Mouse (Mus musculus) monocyte, adult 5-6 weeks (primary cell): ENCODE data around the gene Stk39. TPM values are rescaled to one million over a fixed set of nuclear protein-coding genes. Genes with fewer than 3 reads are reported as not detected.

Experiments used
- ATAC-seq: fragments of 153-309, 156-312 bp; replicated peaks from 2 replicates; pipeline ENCODE4 v1.8.0; 2017; ENCODE audit warnings: mild to moderate bottlenecking; ENCODE audit not compliant: low TSS enrichment, insufficient number of reproducible peaks, severe bottlenecking, poor library complexity, low FRiP score
- total RNA-seq: library from RNA; stranded (forward); fragments of 200-1000, 200-491, 200-594 nt; gene quantifications from 3 replicates; pipeline ENCODE4 v1.2.3, GENCODE M21; 2017

Stk39 gene
- 5.1 to 21.6 TPM (median 5.4 TPM) in 3 replicates for total RNA-seq

DNA sequence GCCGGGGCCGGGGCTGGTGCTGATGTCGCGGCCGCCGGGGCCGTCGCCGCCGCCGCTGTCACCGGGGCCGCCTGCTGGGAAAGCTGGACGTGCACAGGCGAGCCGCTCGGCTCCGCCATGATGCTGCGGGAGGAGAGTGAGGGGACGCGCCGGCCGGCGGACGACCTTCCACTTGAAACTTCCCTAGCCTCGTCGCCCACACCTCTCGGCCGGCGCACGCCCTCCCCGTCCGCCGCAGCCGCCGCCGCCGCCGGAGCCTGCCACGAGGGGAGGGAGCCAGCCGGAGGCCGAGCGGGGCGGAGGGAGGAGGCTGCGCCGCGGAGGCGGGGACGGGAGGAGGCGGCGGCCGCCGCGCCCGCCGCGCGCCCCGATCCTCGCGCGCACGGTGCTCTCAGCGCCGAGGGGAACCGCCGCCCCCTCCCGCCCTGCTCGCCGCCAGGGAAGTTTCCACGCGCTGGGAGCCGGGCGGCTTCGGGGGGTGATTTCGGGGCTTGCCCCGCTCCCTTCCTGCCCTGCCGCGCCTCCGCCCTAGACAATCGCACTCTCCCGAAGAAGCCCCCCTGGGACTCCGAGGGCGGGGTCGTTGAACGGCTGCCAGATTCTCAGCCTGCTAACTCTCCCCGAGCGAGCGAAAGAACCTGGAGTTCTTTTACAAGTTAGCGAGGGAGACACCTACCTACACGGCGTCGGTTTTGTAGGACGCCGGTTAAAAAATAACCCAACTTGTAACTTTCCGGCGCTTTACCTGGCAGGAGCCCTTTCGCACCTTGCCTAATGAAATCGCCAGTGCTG, at the start of gene Stk39:
Gene Stk39 (minus strand): TSS at position 510 of the 792 bp plus-strand sequence.
- no peak for ATAC-seq

DNA sequence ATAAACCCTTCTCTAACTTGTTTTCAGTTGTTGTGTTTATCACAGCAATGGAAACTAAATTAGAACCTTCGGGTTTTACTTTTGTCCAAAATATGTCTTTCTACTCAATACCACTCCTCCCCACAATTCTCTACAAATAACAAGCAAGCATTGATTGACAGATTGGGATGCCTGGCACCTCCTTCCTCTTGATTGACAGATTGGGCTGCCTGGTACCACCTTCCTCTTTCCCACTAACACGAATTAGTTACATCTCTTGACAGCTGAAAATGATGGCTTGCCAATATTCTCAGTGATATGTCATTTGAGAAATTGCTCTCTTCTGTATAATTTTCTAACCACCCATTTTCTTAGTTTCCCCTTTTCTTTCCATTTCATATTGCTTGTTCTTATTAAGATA, 43.3 kb upstream of the Stk39 start:
- no peak for ATAC-seq

DNA sequence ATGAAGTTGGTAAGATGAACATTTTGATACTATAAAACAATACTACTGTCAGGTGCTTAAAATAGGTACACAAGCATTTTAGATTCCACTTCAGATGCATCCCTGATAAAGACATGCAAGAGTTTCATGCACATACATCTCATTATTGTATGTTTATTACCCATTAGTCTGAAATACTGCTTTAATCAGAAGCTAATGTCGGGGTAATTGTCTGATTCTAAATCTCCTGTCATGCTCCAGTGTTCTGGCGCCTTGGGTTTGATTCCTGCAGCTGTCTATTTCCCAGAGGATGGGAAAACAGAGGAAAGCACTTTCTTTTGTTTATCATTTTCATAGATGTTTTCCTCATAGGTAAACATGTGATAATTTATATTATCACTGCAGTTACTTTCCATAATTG, 31.1 kb upstream of the Stk39 start:
- ATAC-seq: no peak

DNA sequence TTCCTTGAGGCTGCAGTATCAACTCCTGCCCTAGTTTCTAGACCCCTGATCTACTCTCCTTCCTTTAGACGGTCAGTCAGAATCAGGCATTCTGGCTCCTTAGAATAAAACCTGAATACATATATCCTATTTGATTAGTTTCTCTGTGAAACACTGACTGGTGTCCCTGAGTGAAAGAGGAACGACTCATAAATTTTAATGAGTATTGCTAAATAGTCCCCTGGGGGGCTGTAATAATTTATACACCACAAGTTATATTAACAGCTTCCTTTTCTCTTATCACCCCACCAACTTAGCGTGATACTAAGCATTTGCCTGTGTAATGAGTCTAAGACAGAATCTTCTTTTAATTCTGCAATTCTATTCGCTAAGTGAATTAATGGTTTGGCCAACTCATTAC, 30.7 kb upstream of the Stk39 start:
- ATAC-seq: no peak

DNA sequence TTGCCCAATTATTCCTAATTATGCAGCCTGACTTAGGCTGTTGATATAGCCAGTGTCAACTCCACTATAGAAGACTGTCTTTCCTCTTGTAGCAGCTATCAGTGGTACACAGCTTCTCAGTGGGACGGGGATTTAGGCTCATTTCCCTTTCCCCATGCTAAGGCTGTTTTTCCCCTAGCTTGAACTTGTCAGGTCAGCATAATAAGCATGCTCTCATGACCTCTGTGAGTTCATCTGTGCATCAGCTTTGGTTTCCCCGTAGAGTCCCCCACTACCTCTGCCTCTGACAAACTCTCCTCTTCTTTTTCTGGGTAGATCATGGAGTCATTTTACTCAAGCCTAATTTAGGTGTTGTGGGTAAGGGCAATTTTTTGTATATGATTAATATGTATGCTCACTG, 30.2 kb upstream of the Stk39 start:
- ATAC-seq: no peak

DNA sequence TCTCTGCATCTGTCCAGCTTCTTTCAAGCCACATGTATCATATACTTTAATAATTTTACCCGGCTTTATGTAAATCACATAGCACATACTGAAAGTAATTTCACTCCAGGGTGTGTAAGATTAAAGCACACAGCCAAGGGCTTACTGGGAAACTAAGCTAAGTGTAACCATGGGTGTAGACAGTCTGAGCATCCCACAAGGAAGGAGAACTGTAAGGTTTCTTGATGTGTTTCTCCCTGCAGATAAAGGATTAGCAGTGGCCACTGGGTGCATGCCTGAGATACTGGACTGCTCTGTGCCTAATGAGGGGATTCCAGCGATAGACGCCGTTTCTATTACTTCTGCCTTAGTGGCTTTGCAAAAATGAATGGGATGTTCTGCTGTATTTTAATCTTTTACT, 14.2 kb upstream of the Stk39 start:
- ATAC-seq: no peak

DNA sequence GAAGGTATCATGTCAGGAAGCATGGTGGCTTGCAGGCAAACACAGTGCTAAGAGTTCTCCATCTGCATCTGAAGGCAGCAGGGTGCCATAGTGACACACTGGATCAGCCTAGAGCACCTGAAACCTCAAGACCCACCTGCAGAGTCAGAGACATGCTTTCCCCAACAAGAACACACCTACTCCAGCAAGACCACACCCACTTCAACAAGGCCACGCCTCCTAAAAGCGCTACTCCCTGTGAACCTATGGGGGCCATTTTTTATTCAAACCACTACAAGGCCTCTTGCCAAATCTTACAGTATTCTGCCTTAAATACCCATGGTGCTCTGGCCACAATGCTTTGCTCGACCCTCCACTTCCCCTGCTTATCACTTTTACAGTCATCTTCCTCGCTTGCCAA, 13.1 kb upstream of the Stk39 start:
- no peak for ATAC-seq

DNA sequence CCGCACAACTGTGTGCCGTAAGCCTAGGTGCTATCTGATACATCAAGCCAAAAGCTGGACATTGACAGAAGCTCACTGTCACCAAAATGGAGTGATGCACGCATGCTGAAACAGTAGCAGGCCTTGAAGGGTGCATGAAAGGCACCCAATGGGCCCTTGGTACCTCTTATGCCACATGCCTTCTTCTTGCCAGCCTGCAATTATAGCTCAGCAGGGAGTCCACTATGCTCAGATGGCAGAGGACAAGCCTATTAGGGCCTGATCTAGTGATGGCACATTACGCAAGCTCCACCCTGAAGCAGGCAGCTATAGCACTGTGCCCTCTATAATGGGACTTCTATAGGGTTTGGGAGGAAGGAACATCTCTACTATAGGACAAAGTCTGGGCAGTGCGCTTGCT, 10.8 kb upstream of the Stk39 start:
- ATAC-seq: no peak

DNA sequence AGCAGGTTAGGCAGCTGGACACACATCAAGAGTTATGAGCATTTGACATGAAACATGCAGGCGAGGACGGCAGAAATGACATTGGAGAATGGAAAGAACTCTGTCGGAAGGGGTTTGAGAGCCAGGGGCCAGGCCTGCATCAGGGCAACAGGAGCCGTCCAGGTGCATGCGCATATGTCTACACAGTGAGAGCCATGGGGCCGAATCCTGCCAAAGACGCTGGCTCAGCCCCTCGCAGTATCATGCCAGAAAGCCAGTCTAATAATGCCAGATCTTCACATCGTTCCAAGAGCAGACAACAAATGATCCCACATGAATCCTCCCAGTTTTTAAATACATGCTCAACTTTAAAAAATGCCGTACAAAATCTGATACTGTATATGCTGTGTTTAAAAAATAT, 7.8 kb upstream of the Stk39 start:
- ATAC-seq: no peak

DNA sequence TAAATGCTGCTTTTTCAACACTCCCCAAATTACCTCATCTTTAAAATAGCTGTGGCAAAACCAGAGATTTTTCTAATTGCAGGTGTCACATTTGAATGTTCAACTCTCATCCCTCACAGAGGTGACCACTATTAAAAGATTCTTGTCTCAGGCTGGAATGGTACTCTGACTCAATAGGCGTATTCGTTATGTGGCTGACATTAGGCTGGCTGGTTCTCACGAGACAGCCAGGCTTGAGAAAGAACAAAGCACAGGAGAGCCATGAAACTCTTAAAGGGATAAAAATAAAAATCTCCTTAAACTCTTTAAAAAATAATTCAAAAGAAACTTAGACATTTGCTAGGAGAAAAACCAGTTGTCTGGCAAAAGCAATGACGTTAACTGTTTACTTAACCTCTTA, 853 bp upstream of the Stk39 start:
- ATAC-seq: no peak

DNA sequence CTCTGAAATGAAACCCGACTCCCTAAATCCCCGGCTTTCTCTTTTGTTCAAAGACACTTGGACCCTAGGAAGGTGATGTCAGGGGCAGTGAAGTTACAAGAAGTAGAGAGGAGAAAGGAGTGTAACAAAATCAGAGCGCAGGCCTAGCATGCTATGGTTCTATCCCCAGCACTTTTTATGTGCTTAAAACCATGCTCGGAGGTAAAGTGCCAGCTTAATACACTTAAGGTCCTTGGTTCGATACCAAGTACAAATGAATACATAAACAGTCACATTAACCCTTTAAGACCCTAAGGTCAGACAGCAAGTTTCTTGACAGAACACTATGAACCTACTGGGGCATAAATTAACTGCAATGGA, 463 bp upstream of the Stk39 start:
- ATAC-seq: no peak

DNA sequence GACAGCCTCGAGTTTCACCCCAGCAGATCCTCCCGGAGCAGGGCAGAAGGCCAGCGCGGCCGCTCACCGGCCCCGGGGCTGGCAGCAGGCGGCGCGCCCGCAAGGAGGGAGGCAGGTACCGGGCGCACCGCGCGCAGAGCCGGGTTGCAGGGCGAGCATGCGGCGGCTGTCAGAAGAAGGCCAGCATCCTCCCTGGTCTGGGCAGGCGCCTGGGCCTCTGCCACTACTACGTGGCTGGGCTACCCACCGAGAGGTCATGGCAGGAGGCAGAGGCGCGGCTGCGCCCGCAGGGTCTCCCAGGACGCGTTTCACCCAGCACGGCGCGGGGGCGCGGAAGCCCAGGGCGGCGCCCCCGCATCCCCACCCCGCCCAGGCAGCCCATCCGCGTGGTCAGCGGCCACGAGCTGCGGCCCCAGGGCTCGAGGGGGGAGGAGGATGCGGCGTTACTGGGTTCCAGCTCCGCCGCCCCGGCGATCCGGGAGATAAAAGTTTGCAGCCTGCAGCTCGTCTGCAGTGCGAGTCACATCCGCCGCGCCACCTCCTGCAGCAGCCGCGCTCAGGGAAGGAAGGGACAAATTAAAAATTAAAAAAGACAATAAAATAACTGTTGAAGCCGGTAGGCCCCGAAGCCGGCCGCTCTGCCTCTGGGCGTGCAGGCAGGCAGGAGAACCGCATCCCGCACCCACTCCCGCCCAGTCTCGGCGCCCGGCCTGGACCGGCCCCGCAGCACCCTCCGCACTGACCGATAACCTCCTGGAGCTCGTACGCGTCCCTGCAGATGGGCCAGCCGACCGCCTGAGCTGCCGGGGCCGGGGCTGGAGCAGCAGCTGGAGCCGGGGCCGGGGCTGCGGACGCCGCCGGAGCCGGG, 943 bp downstream of the Stk39 start:
- peak; percentile 38; the same call in 1 of the 2 replicates for ATAC-seq

DNA sequence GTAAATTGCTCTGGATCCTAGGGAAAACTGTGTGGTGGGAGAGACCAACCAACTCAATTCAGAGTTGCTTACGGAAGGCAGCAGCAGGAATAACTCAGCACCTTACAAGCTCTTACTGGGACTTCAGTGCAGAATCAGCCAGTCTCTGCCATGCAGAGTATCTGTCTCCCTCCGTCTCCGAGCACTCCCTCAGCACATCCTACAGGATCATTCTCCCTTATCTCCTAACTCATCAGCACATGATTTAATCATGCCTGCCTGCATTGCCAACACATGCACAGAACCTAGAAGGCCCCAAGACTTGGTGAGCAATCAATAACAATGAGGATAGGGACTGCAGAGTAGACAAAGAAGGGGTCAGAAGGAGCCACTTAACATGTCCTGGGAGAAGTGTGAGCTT, 2.6 kb downstream of the Stk39 start:
- no peak for ATAC-seq

DNA sequence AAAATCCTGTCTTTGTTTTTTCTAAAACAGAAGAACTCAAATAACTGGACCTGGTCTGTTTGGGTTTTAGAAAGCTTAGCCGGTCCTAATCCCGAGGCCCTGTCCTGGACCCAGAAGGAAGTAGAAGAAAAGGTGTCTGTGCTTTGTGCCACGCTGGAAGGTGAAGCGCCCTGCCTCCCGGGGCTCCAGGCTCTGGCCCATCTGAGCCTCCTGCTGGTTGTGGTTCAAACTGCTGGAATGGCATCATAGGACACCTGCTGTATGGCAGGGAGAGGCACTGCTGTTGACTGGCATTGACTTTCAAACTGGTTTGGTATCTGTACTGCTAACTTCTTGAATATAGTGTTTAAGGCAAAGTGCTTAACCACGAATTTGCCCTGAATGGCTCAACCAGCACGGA, 3.4 kb downstream of the Stk39 start:
- no peak for ATAC-seq

DNA sequence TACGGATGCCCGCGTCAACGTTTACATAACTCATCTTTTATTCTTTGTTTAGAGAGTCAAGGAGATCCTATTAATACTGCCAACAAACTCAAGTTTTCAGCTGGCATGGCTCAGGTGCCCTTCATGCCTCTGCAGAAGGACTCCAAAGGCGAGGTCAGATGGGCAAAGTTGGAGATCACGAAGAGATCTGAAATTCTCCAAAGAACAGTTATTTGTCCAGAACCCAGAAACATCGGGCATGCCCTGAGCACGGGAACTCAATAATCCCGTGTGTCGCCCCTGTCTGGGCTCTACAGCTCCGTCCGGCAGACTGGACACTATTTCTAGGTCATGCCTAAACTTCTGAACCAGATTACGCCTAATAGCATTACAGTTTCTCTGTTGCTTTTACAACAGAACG, 3.8 kb downstream of the Stk39 start:
- no peak for ATAC-seq

DNA sequence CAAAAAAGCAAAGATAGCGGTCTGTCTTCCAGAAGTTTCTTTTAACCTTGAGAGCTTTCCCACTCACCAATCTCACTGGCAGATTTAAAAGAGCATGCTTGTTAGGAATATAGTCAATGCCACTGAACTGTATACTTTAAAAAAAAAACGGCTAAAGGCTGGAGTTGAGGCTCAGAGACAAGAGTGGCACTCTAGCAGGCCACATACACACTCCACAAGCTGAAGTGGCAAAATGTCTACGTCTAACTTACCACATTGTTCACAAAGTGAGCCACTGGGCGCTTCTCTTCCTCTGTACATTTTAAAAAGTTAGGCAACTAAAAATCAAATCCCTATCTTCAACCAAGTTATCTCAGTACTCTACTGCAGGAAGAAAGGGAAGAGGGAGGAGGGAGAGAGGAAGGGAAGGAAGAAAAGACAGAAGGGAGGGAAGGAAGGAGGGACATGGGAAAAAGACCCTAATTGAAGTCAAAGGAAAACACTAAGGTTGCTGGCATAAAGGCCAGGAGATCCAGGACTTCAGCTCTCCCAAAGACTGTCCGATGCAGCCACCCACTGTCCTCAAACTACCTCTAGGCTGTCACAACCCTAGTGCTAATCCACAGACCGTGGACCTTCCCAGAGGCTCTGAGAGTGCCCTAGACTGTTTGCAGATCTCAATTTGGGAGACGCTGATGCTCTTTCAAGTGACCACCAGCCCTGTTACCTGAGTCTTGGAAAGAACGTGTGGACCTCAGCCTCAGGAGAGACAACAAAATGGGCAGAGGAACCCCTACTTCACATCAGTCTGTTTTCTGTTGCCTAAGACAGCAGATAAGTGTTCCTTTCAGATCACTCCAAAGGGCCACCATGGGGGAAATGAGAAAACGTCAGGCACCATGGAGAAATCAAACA, 4.7 kb downstream of the Stk39 start:
- ATAC-seq: no peak

DNA sequence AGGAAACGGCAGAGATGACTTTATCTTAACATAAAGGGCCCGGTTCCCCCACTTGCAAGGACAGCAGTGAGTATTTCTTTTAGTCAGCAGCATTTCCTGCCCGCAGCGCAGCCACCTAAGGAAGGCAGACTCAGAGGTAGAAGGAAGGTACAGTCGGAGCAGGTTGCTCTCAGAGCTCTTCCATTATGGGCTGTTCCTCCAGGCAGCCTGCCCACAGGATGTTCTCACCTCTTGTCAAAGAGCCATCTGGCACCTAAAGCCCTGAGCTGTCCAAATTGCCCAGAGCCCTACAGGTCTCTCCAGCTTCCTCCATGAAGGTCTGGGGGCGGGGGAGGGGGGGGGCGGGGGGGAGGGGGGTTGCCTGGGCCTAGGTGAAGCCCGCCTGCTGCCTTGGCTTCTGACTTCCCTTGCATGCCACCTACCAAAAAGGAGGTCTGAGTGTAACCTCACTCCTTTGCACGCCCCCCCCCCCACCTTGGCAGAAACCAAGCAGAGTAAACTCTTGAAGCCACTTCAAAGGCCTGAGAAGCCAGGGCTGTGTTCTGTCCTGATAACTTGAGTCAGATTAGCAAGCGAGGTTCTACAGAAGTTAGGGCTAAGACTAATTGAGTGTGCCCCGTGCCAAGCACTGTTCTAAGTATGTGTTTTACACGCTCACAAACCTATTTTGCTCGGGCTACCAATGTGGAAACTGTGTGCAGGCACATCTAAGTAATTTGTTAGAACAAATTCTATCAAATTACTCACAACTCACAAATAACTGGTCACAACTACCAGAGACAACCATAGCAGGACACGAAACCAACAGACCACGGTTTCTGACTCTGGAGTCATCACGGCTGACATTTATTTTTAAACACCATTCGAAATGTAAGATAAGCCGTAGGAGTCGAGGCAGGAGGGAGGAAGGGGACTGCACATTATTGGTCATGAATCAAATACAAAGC, 5.7 kb downstream of the Stk39 start:
- no peak for ATAC-seq
